Mouse (Mus musculus): ENCODE measurements around the gene Tex26.

DNA sequence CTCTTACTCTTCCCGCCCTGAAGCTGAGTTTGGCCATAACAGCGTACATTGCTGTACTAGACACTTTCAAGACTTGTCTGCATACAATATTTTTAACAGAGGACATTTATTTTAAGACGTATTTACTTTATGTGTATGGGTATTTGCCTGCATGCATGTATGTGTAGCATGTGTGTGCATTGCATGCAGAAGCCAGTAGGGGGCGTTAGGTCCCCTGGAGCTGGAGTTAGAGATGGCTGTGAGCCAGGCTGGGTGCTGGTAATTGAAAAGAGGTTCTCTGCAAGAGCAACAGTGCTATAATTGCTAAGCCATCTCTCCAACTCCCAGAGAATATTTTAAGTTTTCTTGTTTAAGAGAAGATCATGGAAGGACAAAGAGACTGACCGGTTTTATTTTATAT is 34.8 kb upstream of the Tex26 start:
- TF ChIP-seq GATA1 (IDR thresholded peaks at IDR 0.05; ENCODE audit: borderline replicate concordance, low read length) (no peak), FLI1 (IDR thresholded peaks at IDR 0.05; ENCODE audit: low read length) (no peak)

All from megakaryocyte, embryonic 14.5 days (primary cell).